Mouse (Mus musculus) layer of hippocampus, postnatal 14 days (tissue): ENCODE results near the gene Ufc1. TPM values are rescaled to one million over a fixed set of nuclear protein-coding genes. Genes with fewer than 3 reads are reported as not detected.
A peak's percentile ranks its signal among the peaks of the same experiment; 100 is the strongest.

Source experiments
- DNase-seq, 2 experiments: peaks; one replicate each; pipeline ENCODE4 v3.0.0; 2021 to 2022; ENCODE audit warnings: low spot score in 2 of 2, mixed read lengths in 1 of 2
- total RNA-seq, 2 experiments: library from RNA; stranded (reverse); gene quantifications; 2 replicates each; pipeline ENCODE4 v1.2.3; 2021

The Ufc1 gene
- total RNA-seq, 2 experiments from 2014 or later = 112 TPM

DNA sequence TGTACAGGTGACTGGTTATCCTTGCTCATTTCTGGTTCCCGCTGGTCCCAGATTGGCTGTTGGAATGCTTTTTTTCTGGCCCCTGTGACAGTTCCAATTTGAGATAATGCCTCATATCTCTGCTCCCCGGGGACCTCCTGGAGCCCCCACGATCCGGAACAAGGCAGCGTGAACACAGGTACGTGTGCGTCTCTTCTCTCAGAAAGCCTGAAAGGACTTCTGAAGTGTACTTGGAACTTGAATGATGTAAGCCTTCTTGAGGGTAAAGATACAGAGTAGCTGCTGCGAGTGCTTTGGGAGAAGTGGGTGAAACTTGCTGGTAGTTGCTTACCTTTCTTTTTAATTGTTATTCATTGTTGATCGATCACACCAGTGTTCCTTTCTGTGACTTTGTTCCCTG lies 23.6 kb downstream of the Ufc1 start:
- no peak for DNase-seq

DNA sequence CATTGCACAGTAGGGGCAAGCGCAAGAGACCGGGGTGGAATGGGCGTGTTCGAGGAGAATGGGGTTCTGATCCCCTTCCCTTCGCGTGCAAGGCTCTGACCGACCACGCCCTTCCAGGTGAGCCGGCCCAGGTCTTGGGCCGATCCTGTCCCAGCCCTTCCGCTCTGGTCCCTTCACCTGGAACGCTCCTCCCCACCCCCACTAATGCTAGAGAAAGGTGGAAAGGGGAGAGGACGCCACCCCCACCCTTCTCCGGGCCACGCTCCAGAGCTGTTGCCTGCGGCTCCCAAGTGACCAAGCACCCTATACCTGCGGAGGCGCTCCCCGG lies 24.3 kb downstream of the Ufc1 start:
- DNase-seq = no peak

DNA sequence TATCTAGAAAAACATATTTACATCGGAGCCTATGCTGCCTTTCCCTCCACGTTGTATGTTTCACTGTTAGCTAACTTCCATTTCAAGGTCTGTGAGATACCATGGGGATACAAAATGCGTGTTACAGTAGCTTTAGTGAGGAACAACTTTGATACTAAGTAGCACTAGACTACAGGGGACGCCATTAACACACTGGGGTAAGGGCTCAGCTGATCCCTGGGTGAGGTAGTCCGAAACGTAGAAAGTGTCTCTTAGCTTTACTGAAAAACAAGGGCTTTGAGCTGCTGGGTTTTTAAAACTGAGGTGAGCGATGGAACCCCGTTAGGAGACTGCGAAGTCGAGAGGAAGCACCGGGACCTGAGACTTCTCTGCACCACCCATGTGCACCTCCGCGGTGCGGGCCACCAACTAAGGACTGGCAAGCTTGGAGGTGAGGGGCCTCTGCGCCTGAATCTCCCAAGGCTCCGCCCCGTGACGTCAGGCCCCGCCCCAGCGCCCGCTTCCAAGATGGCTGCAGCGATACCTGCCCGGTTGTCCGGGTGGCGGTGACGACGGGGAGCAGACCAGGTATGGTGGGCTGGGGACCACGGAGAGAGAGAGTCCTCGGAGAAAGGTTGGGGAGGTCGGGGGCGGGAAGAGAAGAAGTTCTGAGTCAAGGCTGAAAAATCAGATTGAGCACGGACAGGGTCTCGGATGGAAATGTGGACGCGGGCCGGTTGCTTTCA lies 24.8 kb downstream of the Ufc1 start, which contains the start of gene B4galt3:
TSS of gene B4galt3 (plus strand) at position 481 of the 725 bp plus-strand sequence.
- DNase-seq = peak; percentile 94 to 96

DNA sequence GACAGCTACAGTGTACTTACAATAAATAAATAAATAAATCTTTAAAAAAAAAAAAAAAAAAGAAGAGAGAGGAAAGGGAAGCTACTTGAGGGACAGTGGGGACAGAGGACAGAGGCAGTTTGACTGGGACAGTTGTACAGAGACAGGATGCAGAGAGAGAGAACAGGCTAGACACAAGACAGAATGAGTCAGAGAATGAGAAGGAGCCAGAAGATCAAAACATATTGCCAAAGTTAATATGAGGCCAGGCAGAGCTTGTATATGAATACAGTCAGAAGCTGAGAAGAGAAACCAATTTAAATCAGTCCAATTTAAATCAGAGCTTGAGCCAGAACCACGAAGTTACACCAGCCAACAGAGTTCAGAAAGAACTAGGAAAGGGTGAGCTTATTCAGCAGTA lies 26.5 kb downstream of the Ufc1 start:
- DNase-seq = no peak

DNA sequence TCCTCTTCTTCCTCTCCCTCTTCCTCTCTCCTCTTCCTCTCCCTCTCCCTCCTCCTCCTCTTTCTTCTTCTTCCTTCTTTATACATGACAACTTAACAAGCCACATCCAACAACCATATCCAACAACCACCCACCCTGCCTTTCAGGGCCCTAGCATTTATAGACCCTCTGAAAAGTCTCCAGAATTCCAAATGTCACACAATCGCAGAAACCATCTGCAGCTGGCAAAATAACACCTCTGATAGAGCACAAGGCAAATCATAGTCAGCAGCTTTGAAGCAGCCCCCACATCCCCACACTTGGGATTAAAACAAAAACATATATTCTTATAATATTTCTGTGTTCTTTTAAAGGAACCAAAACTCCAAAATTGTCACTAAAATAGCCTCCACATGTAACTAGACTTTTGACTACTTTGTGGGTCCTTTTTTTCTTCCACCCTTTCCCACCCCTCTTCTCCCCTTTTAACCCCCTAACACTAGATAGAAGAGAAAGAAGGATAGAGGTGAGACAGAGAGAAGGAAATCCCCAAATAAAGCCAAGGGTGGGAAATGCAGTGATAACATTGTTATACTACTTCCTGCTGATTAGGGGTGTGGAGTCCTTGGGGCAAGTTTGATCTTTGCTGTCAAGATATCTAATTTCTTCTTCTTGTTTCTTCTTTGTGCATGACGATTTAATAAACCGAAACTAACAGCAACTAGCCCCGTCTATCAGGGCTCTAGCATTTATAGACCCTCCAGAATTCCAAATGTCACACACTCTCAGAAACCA lies 28.7 kb downstream of the Ufc1 start:
- no peak for DNase-seq

DNA sequence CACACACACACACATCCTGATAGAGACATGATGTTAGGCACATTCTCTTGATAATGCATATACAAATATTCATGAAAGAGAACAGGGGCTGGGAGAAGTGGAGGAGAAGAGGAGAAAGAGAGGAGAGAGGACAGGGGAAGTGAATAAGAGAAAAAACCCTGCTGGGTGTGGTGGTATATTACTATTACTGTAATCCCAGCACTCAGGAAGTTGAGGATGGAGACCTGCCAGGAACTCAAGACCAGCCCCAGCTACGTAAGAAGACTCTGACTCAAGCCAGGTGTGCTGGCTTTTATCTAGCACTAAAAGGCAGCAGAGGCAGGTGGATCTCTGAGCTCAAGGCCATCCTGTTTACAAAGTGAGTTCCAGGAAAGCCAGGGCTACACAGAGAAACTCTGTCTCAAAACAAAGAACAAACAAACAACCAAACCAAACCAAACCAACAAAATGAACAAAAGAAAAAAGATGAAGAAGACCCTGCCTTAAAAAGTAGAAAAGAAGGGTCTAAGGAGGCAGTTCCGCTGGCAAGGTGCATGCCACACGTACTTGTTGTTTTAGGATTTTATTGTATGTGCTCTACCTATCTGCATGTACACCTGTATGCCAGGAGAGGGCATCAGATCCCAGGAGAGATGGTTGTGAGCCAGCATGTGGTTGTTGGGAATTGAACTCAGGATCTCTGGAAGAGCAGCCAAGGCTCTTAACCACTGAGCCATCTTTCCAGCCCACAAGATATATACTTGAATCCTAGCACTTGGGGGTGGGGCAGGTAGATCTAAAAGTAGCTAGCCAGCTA lies 31.0 kb downstream of the Ufc1 start:
- DNase-seq = no peak

DNA sequence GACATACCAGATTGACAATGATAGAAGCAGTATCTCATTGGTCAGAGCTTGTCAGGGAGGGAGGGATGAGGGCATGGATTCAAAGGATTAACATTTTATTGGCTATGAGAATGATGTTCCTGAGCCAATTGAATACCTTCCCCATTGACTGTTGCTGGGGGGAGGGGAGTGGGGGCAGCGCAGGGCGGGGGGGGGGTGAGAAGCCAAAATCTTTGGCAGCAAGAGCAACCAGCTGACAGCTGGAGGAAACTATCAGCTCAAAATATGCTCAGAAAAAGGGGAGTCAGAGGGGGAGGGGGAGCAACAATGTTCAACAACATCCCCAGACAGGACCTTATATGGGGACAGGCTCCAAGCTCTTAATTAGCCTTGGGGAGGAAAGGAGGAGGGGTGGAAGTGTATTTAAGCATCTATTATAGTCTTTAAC lies 31.6 kb downstream of the Ufc1 start:
- DNase-seq = peak in 1 of 2 experiments; percentile 87

DNA sequence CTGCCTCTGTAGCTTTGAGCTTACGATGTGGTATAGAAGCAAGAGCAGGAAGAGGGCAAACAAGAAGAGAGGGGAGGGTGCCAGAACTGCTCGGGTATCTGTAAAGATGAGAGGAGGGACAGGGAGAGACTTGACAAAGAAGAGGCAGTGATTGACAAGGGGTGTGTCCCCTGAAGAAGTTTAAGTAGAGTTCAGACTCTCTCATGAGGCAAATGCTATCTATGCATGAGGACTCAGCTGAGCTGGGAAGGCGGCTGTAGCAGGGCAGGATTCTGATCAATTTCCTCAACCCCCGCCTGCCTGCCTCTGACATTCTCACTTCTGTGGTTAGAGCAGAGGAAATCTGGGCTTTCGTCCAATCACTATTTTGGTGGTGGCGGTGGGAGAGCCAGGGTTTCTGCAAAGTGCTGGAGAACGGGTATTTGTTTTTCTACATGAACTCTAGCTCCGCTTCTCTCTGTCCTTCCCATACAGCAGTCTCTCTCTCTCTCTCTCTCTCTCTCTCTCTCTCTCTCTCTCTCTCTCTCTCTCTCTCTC lies 32.2 kb downstream of the Ufc1 start:
- DNase-seq = peak; percentile 83 to 95

DNA sequence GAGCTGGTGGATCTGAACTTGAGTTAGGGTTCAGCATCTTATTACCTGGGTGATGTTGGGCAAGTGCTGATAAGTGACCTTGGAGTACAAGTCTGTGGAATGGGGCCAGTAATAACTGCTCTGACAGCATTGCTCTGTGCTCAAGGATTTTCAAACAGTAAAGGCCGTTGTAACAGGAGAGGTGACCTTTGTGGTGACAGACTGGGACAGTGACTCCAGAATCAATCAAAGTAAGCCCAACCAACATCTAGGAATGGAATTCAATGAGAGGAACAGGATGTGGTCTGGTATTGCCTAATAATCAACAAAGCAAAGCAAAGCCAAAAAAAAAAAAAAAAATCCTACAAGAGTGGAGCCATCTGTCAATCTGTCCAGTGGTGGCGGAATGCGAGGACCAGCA lies 34.5 kb downstream of the Ufc1 start:
- no peak for DNase-seq

DNA sequence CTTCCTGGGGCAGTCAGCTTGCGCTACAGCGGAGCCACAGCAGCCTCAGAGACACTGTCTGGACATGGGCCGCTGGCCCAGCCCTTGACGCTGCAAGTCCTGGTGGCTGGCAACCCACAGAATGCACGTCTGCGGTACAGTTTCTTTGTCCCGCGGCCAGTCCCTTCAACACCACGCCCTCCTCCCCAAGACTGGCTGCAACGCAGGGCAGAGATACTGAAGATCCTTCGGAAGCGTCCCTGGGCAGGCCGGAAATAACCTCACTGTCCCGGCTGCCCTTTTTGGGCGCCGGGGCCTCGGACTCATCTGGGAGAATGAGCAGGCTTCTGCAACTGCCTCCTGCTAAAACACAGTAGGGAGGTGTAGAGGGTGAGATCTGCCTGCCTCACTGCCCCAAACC lies 35.9 kb downstream of the Ufc1 start:
- DNase-seq = no peak

DNA sequence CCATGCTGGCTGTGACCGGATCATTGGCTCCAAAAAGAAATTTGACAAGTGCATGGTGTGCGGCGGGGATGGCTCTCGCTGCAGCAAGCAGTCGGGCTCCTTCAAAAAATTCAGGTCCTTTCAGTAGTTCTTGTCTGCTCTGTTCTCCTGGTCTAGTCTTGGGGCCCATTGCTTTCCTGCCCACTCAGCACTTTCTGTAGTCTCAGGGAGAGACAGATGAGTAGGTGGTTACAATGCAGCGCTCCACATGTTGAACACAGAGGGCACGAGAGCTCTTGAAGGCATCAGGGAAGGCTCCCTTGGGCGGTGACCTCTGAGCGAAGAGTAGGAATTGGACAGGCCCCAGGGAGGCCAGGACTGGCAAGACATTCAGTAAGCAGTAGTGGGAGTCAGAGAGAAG lies 37.0 kb downstream of the Ufc1 start:
- DNase-seq = no peak

DNA sequence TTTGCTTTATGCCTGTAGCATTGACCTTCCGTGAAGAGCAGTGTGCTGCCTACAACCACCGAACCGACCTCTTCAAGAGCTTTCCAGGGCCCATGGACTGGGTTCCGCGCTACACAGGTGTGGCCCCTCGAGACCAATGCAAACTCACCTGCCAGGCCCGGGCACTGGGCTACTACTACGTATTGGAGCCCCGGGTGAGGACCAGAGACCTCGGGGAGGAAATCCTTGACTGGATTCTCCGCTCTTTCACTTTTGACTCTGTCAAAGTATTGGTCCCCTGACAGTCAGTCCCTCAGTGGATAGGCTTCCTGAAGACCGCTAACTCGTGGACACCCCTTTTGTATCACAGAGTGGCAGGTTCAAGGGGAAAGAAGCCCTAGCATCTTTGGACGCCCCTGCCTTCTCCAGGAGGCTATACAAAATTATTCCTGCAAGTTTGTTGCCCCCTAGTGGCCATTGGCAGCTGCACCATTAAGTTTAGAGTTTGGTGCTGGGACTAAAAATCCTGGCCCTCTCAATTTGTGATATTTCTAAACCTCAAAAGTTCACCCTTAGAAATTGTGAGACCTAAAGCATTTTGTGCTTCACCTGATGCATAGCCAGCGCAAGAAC lies 37.8 kb downstream of the Ufc1 start:
- peak; percentile 50 to 64 for DNase-seq

DNA sequence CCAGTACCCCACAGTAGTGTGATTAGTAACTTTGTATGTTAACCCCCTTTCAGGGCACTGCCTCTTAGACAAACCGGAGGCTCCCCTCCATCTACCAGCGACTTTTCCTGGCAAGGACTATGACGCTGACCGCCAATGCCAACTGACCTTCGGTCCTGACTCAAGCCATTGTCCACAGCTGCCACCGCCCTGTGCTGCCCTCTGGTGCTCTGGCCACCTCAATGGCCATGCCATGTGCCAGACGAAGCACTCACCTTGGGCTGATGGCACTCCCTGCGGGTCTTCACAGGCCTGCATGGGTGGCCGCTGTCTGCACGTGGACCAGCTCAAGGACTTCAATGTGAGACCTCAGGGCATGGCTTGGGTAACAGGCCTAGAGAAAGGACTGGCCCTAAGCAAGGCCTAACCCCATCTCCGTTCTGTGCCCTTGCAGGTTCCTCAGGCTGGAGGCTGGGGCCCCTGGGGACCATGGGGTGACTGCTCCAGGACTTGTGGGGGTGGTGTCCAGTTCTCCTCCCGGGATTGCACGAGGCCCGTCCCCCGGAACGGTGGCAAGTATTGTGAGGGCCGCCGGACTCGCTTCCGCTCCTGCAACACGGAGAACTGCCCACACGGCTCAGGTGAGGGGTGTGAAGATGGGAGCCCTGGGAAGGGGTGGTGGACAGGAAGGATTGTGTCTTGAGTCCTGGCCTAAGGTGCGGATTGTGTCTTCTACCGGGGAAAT lies 38.6 kb downstream of the Ufc1 start:
- no peak for DNase-seq

DNA sequence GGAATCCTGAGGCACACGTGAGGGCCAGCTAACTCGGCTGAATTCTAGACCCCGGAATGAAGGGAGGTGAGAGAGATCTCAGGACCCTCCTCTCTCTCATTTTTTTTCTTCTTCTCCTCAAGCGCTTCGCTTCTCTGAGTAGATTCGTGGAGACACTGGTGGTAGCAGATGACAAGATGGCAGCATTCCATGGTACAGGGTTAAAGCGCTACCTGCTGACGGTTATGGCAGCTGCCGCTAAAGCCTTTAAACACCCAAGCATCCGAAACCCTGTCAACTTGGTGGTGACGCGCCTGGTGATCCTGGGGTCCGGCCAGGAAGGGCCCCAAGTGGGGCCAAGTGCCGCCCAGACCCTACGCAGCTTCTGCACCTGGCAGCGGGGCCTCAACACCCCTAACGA lies 42.4 kb downstream of the Ufc1 start:
- DNase-seq = no peak

DNA sequence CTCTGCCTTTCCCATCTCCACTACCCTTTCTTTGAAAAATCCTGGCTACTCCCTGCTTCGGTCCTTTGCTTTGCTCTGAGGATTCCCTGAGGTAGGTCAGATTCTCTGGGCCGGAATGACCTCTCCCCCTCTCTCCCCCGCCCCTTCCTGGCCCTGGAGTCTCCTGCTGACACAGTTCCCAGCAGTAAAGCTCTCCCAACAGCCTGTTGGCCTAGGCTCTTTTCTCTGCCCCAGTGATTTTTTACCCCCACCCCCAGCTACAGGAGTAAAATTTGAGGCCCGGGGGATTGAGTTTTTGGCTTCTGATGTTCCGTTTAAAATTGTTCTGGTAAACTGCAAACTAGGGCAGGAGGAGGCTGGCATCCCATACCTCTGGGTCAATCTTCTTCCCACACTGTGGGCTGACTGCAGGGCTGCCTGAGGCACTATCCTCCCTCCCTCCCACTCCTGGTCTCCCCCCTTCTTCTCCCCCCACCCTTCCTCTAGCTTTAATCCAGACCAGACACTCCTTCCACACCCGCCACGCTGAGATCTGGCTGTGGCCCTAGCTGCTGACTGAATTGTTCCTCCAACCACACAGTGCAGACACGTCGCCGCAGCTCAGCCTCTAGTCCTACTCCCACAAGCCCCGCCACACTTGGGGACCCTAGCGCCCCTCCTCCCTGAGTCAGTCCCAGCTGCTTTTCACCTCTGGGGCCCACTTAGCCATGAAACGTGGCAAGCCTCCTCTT lies 43.1 kb downstream of the Ufc1 start:
- no peak for DNase-seq

DNA sequence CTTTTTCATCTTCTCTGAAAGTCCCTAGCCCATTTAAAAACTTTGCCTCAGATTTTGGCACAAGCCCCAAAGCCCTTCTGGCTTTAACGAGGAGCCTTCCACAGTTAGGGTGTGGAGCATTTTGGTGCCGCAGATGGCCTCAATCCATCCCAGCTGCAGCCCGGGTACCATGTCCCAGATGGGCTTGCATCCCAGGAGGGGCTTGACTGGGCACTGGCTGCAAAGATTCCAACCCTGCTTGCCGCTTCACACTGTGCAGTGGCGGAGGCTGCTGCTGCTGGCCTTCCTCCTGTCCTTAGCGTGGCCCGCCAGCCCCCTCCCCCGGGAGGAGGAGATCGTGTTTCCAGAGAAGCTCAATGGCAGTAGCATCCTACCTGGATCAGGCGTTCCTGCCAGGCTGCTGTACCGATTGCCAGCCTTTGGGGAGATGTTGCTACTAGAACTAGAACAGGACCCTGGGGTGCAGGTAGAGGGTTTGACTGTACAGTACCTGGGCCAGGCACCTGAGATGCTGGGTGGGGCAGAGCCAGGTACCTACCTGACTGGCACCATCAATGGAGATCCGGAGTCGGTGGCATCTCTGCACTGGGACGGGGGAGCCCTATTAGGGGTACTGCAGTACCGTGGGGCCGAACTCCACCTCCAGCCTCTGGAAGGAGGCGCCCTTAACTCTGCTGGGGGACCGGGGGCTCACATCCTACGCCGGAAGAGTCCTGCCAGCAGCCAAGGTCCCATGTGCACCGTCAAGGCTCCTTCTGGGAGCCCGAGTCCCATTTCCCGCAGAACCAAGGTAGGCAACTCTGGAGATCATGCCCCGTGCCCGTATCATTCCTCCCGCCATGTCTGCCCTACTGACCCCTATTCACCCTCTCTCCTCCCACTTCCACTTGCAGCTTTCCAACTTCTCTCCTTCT lies 43.9 kb downstream of the Ufc1 start, which contains the start of gene Ndufs2:
TSS of gene Ndufs2 (minus strand) at position 709 of the 914 bp plus-strand sequence.
- DNase-seq = peak in 1 of 2 experiments; percentile 40

DNA sequence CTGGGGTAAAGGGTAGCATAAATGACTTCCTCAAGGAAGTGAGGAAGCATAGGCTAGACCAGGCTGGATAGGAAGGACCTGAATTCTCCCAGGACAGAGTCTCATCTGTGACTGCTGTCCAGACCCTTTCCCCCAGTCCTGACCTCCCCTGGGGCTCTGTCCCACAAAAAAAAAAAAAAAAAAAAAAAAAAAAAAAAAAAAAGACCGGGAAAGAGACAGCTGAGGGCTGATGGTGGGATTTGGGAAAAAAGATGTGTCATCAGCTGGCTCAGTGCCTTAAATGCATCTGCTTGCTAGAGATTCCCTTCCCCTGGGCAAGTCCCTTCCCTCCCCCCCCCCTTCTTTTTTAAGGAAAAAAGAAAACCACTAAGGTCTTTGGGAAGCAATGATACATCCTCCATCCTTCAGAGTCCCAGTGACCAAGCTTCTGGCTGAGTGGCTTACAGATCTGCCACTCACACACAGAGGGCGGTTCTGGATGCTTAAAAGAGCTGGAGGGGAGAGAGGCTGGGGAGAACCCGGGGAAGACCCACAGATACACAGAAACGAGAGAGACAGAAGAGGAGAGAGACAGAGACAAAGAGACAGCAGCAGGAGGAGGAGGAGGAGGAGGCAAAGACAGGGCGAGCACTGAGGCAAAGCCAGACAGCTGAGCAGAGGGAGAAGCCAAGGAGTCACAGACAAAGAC lies 44.8 kb downstream of the Ufc1 start, which contains the start of gene Adamts4:
TSS of gene Adamts4 (plus strand) at position 509 of the 688 bp plus-strand sequence.
- peak; percentile 60 to 64 for DNase-seq
